Mouse (Mus musculus) liver, adult 2 months (tissue): ENCODE data around the gene Syne2.

ENCODE experiments used
- CTCF ChIP-seq: fragments of 200-500 bp; IDR thresholded peaks from 2 replicates; pipeline ENCODE4 v1.5.1; 2011; ENCODE audit warnings: low read depth, low read length, control low read depth
- POLR2A ChIP-seq: fragments of 200-500 bp; IDR thresholded peaks from 2 replicates; pipeline ENCODE4 v1.6.1; 2011; ENCODE audit warnings: low read length, control low read depth; ENCODE audit not compliant: insufficient read depth; ENCODE audit errors: extremely low read depth

DNA sequence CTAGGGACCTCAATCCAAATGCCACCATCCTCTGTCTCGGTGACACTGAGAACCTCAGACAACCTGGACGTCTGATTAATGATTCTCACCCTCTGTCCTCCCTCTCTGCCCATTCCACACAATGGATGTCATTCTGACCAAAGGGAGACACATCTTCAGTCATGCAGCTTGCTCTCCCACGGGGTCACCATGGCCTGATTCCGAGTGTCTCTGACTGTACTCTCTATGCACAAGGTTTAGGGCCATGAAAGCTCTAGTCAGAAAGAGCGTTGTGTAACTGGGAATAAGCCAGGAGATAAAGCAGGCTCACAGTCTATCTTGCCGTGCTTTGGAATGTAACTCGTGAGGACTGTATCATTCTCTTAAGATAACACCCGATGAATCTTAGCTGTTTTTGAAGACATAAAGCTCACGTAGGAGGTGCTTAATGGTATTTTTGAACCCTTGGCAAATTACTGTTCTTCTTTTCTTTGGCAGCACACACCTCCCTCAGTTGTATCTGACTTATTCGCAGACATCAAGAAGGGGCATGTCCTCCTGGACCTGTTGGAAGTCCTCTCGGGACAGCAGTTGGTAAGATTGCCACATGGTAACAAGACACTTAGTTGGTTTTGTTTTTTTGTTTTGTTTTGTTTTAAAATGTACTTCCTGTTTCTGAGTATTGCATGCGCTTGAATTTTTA, 61.8 kb downstream of the Syne2 start:
- TF ChIP-seq CTCF (no peak), POLR2A (no peak)
